Mouse (Mus musculus): Measurements from ENCODE around the gene Spata2.

- no peak for TF ChIP-seq CTCF (IDR thresholded peaks at IDR 0.05; ENCODE audit: low read depth)
- TF ChIP-seq EP300 (IDR thresholded peaks at IDR 0.05; ENCODE audit: low read depth) = no peak
Observed at GRCm38 (mm10) chr2:167515688-167516087, 23.0 kb upstream of the Spata2 start.
